Mouse (Mus musculus) WW6 (cell line): Measurements from ENCODE around the gene Med24.
"Not testable (repeated sequence)": the region's sequence is repeated elsewhere in the genome, so short reads cannot be mapped to it uniquely, and the experiment has no call there.

Source experiments
- DNase-seq: peaks from one replicate; pipeline ENCODE4 v3.0.0-alpha.2; 2013; ENCODE audit warnings: low read depth, low spot score

Med24 gene

DNA sequence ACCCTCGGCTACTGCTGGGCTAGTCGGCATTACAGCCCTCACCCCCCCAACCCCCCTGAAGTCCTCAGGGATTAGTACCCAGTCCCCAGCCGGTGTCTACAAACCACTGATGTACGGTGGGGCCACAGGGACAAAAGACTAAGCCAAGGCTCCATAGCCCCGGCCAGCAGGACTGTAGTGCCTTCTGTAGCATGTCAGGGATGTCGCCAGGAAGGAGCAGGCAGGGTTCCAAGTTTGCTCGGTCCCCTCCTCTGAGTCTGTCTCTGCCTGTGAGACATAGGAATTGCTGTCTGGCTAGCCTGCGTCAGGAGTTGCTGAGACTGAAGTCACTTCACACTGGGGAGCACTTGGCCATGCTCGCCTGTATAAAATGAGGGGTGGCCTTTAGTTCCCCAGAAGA, 34.9 kb downstream of the Med24 start:
- no peak for DNase-seq

GRCm38 (mm10) chr11:98693746-98694145, 35.5 kb downstream of the Med24 start:
- DNase-seq, result no peak

DNA sequence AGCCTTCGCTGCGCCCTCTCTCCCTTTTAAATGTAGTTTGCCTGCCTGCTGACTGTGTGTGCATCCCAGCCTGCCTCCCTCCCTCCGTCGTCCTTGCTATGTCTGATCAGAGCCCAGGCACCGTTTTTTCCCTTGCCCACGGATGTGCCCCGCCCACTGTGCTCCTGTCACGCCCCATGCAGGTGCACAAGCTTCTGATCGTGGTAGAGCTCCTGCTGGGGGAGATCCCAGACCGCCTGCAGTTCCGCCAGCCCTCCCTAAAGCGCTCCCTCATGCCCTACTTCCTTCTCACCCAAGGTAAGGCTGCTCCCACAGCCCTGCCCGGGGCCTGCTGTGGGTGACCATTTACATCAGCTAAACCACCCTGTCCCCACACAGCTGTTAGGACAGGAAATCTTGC, 36.0 kb downstream of the Med24 start:
- no peak for DNase-seq

DNA sequence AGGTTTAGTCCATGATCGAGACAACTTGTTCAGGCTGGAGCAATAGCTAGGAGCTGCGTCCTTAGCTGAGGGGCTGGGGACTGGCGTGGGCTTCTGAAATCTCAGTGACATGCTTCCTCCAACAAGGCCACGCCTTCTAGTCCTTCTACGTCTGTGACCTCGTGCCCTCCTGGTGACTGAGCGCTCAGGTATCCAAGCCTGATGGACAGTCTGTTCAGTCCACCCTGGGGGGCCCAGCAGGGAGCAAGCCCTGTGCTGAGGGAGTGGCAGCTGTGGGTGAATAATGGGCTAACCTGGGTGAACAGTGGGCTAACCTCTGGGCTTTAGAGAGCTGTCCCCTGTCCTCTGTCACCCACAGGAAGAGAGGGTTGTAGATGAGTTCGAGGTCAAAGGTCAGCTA, 41.2 kb downstream of the Med24 start:
- no peak for DNase-seq

DNA sequence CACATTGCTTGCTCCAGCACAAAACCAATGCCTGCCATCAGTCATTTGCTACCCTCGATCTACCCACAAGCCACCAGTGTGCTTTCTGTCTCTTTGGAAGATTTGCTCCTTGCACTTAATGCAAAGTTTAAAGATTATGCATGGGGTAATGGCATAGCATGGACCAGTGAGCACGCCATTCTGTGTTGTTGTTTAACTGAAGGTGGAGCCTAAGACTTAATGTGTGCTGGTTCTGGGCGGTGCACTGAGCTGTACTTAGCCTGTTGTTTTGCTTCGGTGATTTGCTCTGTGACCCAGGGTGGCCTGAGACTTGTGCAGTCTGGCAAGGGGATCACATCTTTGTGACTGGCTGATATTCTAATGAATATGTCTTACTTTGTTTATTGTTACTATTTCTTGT, 42.3 kb downstream of the Med24 start:
- no peak for DNase-seq

- DNase-seq, result no peak
Observed at GRCm38 (mm10) chr11:98685642-98686041, 43.6 kb downstream of the Med24 start.

- DNase-seq, result no peak
Observed at GRCm38 (mm10) chr11:98682811-98683210, 46.4 kb downstream of the Med24 start.

- peak; percentile 99 for DNase-seq
Observed at GRCm38 (mm10) chr11:98681786-98682745, 47.2 kb downstream of the Med24 start, which contains the start of gene Psmd3. Psmd3 (plus strand) TSS chr11:98682554.

GRCm38 (mm10) chr11:98681186-98681585, 48.0 kb downstream of the Med24 start:
- no peak for DNase-seq

DNA sequence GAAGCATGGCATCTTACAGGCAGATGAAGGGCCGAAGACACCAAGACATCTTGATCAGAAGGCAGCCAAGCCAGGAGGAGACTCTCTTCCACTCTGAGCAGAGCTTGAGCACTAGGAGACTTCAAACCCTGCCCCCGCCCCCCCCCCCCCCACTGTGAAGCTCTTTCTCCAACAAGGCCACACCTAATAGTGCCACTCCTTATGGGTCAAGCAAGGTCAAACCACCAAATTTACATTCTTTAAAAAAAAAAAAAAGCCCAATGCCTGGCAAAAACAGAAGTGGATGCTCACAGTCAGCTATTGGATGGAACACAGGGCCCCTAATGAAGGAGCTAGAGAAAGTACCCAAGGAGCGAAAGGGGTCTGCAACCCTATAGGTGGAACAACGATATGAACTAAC, 48.6 kb downstream of the Med24 start:
- peak; percentile 42 for DNase-seq

DNA sequence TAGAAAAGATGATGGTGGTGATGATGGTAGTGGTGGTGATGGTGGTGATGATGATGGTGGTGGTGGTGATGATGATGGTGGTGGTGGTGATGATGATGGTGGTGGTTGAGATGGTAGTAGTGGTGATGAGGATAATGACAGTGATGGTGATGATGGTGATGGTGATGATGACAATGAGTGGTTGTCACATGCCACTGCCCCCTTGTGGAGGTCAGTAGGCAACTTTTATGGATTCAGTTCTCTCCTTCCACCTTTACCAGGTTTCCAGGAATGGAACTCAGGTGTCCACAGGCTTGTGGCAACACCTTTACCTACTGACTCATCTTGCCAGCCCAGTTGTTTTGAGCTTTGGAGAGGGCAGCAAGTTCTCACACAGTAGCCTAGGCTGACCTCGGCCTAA, 49.2 kb downstream of the Med24 start:
- no peak for DNase-seq

- DNase-seq, result no peak
Observed at GRCm38 (mm10) chr11:98675829-98676363, 53.3 kb downstream of the Med24 start.

DNA sequence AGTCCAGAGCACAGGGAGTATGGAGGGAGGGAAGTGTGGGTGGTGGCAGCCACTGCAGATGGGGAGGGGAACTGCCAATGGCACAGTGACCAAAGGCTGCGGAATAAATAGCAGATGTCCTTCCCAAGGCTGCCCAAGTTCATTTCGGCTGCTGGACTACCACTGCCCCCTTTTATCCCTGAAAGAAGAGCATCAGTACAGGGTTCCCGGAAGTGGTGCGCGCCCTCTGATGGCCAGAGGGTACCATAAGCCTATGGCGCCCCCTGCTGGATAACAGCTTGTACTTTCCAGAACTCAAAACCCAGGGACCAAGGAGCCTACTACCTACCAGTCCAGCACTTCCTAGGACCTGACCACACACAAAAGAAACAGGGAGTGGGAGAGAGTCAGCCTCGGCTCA, 56.1 kb downstream of the Med24 start:
- DNase-seq, result not testable (repeated sequence)

DNA sequence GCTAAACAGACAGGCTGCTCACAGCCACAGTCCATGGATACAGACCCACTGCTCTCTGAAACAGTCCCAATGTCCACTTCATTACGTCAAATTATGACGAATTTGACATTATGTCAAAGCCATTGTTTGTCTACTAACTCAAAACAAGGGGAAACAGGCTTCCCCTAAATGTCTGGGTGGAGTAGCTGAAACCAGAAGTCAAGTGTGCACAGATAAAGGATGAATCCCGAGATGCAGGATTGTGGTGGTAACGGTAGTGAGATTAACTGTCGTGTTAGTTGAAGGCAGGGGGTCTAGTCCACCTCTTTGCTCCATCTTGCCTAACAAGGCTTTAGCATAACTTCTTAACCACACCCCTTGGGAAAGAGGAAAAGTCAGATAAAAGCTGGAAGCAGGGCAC, 56.8 kb downstream of the Med24 start:
- no peak for DNase-seq

DNA sequence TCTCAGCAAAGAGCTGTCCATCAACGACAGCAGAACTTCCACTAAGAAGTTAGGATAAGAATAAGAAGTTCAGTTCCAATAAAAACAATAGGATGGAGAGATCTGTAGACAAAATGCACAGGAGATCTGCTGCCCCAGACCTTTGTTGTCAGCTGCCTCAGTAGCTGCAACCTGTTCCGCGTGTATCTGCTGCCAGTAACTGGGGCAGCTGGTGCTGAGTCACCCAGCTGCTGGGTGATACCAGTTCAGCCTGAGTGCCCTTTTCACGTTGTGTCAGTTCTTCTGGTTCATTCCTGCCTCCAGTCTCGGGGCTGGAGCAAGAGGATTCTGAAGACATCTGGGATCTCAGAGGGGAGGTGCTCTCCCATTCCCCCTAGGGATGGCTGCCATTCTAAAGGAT, 57.4 kb downstream of the Med24 start:
- DNase-seq, result no peak

GRCm38 (mm10) chr11:98671284-98671815, 57.9 kb downstream of the Med24 start:
- no peak for DNase-seq

DNA sequence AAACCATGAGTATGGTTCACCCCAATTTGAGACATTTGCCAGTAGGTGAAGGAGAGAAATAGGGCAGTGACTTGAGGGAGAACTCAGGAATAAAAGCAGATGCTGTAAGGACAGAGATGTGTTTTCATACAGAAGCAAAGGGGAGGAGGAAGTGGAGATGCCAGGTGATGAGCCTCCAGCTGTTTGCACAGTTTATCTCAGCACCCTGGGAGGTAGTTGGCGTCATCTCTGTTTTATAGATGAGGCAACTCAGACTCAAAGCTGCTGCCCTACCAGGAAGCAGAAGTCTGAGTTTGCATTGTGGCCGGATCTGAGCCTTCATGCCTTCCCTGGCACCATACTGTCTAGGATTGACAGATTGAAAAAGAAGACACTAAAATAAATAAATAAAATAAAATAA, 60.3 kb downstream of the Med24 start:
- no peak for DNase-seq

- DNase-seq, result no peak
Observed at GRCm38 (mm10) chr11:98664091-98664490, 65.1 kb downstream of the Med24 start, which contains the start of gene Gsdma. Gsdma (plus strand) TSS chr11:98664351.

DNA sequence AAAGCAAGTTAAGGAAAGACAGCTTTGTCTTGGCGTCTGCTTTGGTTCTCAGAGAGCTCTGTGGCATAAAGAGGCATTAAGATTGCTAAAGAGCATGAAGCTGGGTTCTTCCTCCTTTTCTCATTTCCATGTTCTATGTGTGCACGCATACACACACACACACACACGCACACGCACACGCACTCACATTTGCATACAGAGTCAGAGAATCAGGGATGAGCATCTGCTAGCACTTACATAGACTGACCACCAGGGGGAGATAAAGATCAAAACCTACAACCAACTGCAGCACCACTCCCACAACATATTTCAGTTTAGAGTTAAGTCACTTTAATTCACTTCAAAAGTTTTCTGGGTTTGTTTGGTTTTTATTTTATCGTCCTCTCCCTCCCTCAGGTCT, 68.7 kb downstream of the Med24 start:
- no peak for DNase-seq

GRCm38 (mm10) chr11:98655076-98655475, 74.2 kb downstream of the Med24 start:
- not testable (repeated sequence) for DNase-seq
